Mouse (Mus musculus): ENCODE measurements around the gene Zfp518b. TPM values are rescaled to one million over a fixed set of nuclear protein-coding genes. Genes with fewer than 3 reads are reported as not detected.

Zfp518b gene
- polyA plus RNA-seq, 1 experiment = not detected

- H3K4me3 ChIP-seq (ENCODE audit: insufficient read depth, low read depth, low read length) = no peak overlapping the region
- no peaks in the 10 kb centered on the region for H3K4me1 ChIP-seq (ENCODE audit: control insufficient read depth, insufficient read depth, low read length)
- no peak for TF ChIP-seq CTCF (IDR thresholded peaks at IDR 0.05; ENCODE audit: insufficient read depth, low read depth, low read length)
- no peak for TF ChIP-seq POLR2A (IDR thresholded peaks at IDR 0.05; ENCODE audit: insufficient read depth, low read depth, low read length)
- 86% methylated on average over 6 of the region's 6 CpGs for WGBS
- H3K27ac ChIP-seq (ENCODE audit: insufficient read depth, low read depth, low read length) = no peak overlapping the region
Measured at GRCm38 (mm10) chr5:38692859-38693258, 8.2 kb upstream of the Zfp518b start.

GRCm38 (mm10) chr5:38689186-38689585, 4.6 kb upstream of the Zfp518b start:
- Histone ChIP-seq H3K27ac (ENCODE audit: insufficient read depth, low read depth, low read length) (no peak overlapping the region), H3K4me3 (ENCODE audit: insufficient read depth, low read depth, low read length) (no peak overlapping the region), H3K4me1 (ENCODE audit: control insufficient read depth, insufficient read depth, low read length) (peaks cover 4% of the 10 kb centered on the region)
- TF ChIP-seq POLR2A (IDR thresholded peaks at IDR 0.05; ENCODE audit: insufficient read depth, low read depth, low read length) (no peak), CTCF (IDR thresholded peaks at IDR 0.05; ENCODE audit: insufficient read depth, low read depth, low read length) (no peak)
- 86% methylated on average over 6 of the region's 6 CpGs for WGBS

GRCm38 (mm10) chr5:38687694-38688093, 3.1 kb upstream of the Zfp518b start:
- no peak for TF ChIP-seq POLR2A (IDR thresholded peaks at IDR 0.05; ENCODE audit: insufficient read depth, low read depth, low read length)
- no peak for TF ChIP-seq CTCF (IDR thresholded peaks at IDR 0.05; ENCODE audit: insufficient read depth, low read depth, low read length)
- WGBS = 82% methylated on average over 1 of the region's 1 CpGs
- Histone ChIP-seq H3K4me3 (ENCODE audit: insufficient read depth, low read depth, low read length) (no peak overlapping the region), H3K4me1 (ENCODE audit: control insufficient read depth, insufficient read depth, low read length) (peaks cover 11% of the 10 kb centered on the region), H3K27ac (ENCODE audit: insufficient read depth, low read depth, low read length) (no peak overlapping the region)

GRCm38 (mm10) chr5:38658836-38659235, 25.8 kb downstream of the Zfp518b start:
- no peak overlapping the region for H3K4me3 ChIP-seq (ENCODE audit: insufficient read depth, low read depth, low read length)
- no peak for TF ChIP-seq POLR2A (IDR thresholded peaks at IDR 0.05; ENCODE audit: insufficient read depth, low read depth, low read length)
- no peak for TF ChIP-seq CTCF (IDR thresholded peaks at IDR 0.05; ENCODE audit: insufficient read depth, low read depth, low read length)
- WGBS = 88% methylated on average over 5 of the region's 5 CpGs
- no peak overlapping the region for H3K27ac ChIP-seq (ENCODE audit: insufficient read depth, low read depth, low read length)
- H3K4me1 ChIP-seq (ENCODE audit: control insufficient read depth, insufficient read depth, low read length) = no peaks in the 10 kb centered on the region

GRCm38 (mm10) chr5:38656204-38656603, 28.4 kb downstream of the Zfp518b start:
- Histone ChIP-seq H3K4me3 (ENCODE audit: insufficient read depth, low read depth, low read length) (no peak overlapping the region), H3K27ac (ENCODE audit: insufficient read depth, low read depth, low read length) (no peak overlapping the region), H3K4me1 (ENCODE audit: control insufficient read depth, insufficient read depth, low read length) (no peaks in the 10 kb centered on the region)
- no peak for TF ChIP-seq CTCF (IDR thresholded peaks at IDR 0.05; ENCODE audit: insufficient read depth, low read depth, low read length)
- no peak for TF ChIP-seq POLR2A (IDR thresholded peaks at IDR 0.05; ENCODE audit: insufficient read depth, low read depth, low read length)
- 77% methylated on average over 6 of the region's 6 CpGs for WGBS

- Histone ChIP-seq H3K4me3 (ENCODE audit: insufficient read depth, low read depth, low read length) (no peak overlapping the region), H3K27ac (ENCODE audit: insufficient read depth, low read depth, low read length) (no peak overlapping the region), H3K4me1 (ENCODE audit: control insufficient read depth, insufficient read depth, low read length) (no peaks in the 10 kb centered on the region)
- TF ChIP-seq CTCF (IDR thresholded peaks at IDR 0.05; ENCODE audit: insufficient read depth, low read depth, low read length) (no peak), POLR2A (IDR thresholded peaks at IDR 0.05; ENCODE audit: insufficient read depth, low read depth, low read length) (no peak)
- WGBS = 75% methylated on average over 12 of the region's 12 CpGs
Measured at GRCm38 (mm10) chr5:38655421-38655928, 29.2 kb downstream of the Zfp518b start.

- H3K4me1 ChIP-seq (ENCODE audit: control insufficient read depth, insufficient read depth, low read length) = no peaks in the 10 kb centered on the region
- no peak overlapping the region for H3K4me3 ChIP-seq (ENCODE audit: insufficient read depth, low read depth, low read length)
- TF ChIP-seq CTCF (IDR thresholded peaks at IDR 0.05; ENCODE audit: insufficient read depth, low read depth, low read length) = no peak
- no peak for TF ChIP-seq POLR2A (IDR thresholded peaks at IDR 0.05; ENCODE audit: insufficient read depth, low read depth, low read length)
- H3K27ac ChIP-seq (ENCODE audit: insufficient read depth, low read depth, low read length) = no peak overlapping the region
- 55% methylated on average over 1 of the region's 1 CpGs for WGBS
Measured at GRCm38 (mm10) chr5:38654571-38654970, 30.1 kb downstream of the Zfp518b start.

GRCm38 (mm10) chr5:38653101-38653500, 31.5 kb downstream of the Zfp518b start:
- Histone ChIP-seq H3K4me3 (ENCODE audit: insufficient read depth, low read depth, low read length) (no peak overlapping the region), H3K4me1 (ENCODE audit: control insufficient read depth, insufficient read depth, low read length) (no peaks in the 10 kb centered on the region), H3K27ac (ENCODE audit: insufficient read depth, low read depth, low read length) (no peak overlapping the region)
- 79% methylated on average over 2 of the region's 2 CpGs for WGBS
- no peak for TF ChIP-seq CTCF (IDR thresholded peaks at IDR 0.05; ENCODE audit: insufficient read depth, low read depth, low read length)
- no peak for TF ChIP-seq POLR2A (IDR thresholded peaks at IDR 0.05; ENCODE audit: insufficient read depth, low read depth, low read length)

- no peaks in the 10 kb centered on the region for H3K4me1 ChIP-seq (ENCODE audit: control insufficient read depth, insufficient read depth, low read length)
- WGBS = 35% methylated on average over 5 of the region's 5 CpGs
- no peak overlapping the region for H3K27ac ChIP-seq (ENCODE audit: insufficient read depth, low read depth, low read length)
- no peak overlapping the region for H3K4me3 ChIP-seq (ENCODE audit: insufficient read depth, low read depth, low read length)
- TF ChIP-seq POLR2A (IDR thresholded peaks at IDR 0.05; ENCODE audit: insufficient read depth, low read depth, low read length) (no peak), CTCF (IDR thresholded peaks at IDR 0.05; ENCODE audit: insufficient read depth, low read depth, low read length) (no peak)
Measured at GRCm38 (mm10) chr5:38651455-38651854, 33.2 kb downstream of the Zfp518b start.

GRCm38 (mm10) chr5:38641526-38641925, 43.1 kb downstream of the Zfp518b start:
- H3K27ac ChIP-seq (ENCODE audit: insufficient read depth, low read depth, low read length) = no peak overlapping the region

More at GRCm38 (mm10) chr5:38641526-38641925, 43.1 kb downstream of the Zfp518b start:
- TF ChIP-seq POLR2A (IDR thresholded peaks at IDR 0.05; ENCODE audit: insufficient read depth, low read depth, low read length) = no peak
- TF ChIP-seq CTCF (IDR thresholded peaks at IDR 0.05; ENCODE audit: insufficient read depth, low read depth, low read length) = no peak
- Histone ChIP-seq H3K4me1 (ENCODE audit: control insufficient read depth, insufficient read depth, low read length) (no peaks in the 10 kb centered on the region), H3K4me3 (ENCODE audit: insufficient read depth, low read depth, low read length) (no peak overlapping the region)

Measured in olfactory bulb, adult 2 months (tissue).